Mouse (Mus musculus) embryonic facial prominence, embryonic 14.5 days (tissue): ENCODE measurements around the gene Dock9. TPM values are rescaled to one million over a fixed set of nuclear protein-coding genes. Genes with fewer than 3 reads are reported as not detected.
A peak's percentile ranks its signal among the peaks of the same experiment; 100 is the strongest.

Source experiments
- ATAC-seq: fragments of 200-750 bp; cut with Nextera tagmentation; 2 replicates; pipeline ENCODE4 v1.8.0; 2017; ENCODE audit warnings: low read depth, moderate number of reproducible peaks, moderate TSS enrichment
- DNase-seq: peaks from one replicate; pipeline ENCODE4 v3.0.0-alpha.2; 2015; ENCODE audit warnings: low spot score
- H3K27ac ChIP-seq: fragments of 300-500 bp; sonication (generic); replicated peaks from 2 replicates; pipeline ENCODE4 v1.5.1; 2014; ENCODE audit warnings: low read depth, mild to moderate bottlenecking, low read length, moderate library complexity
- H3K27me3 ChIP-seq: fragments of 300-500 bp; sonication (generic); replicated peaks from 2 replicates; pipeline ENCODE4 v1.6.1; 2014; ENCODE audit warnings: low read length; ENCODE audit not compliant: control insufficient read depth, insufficient read depth
- H3K36me3 ChIP-seq: fragments of 300-500 bp; sonication (generic); 2 replicates; pipeline ENCODE4 v1.6.1; 2014; ENCODE audit warnings: low read length, mixed read lengths; ENCODE audit not compliant: control insufficient read depth, insufficient read depth
- H3K4me1 ChIP-seq: fragments of 300-500 bp; sonication (generic); 2 replicates; pipeline ENCODE4 v1.6.1; 2014; ENCODE audit warnings: antibody characterized with exemption, low read length; ENCODE audit not compliant: control insufficient read depth, insufficient read depth
- H3K4me2 ChIP-seq: fragments of 300-500 bp; sonication (generic); 2 replicates; pipeline ENCODE4 v1.6.1; 2014; ENCODE audit warnings: low read depth, mild to moderate bottlenecking, low read length, moderate library complexity, mixed read lengths
- H3K4me3 ChIP-seq: fragments of 300-500 bp; sonication (generic); 2 replicates; pipeline ENCODE4 v1.5.1; 2014; ENCODE audit warnings: low read depth, mild to moderate bottlenecking, low read length
- H3K9ac ChIP-seq: fragments of 300-500 bp; sonication (generic); 2 replicates; pipeline ENCODE4 v1.6.1; 2014; ENCODE audit warnings: low read depth, mild to moderate bottlenecking, low read length, moderate library complexity, mixed read lengths
- H3K9me3 ChIP-seq: fragments of 300-500 bp; sonication (generic); 2 replicates; pipeline ENCODE4 v1.6.1; 2016; ENCODE audit warnings: low read length; ENCODE audit not compliant: control insufficient read depth
- WGBS: fragments of 180-500 bp; shearing (Covaris S2); extraction: QIAGEN DNeasy Blood & Tissue Kit; methylation state at CpG from one replicate; pipeline ENCODE4 v1.1.7; 2014; 5-methylcytosine and 5-hydroxymethylcytosine counted together
- polyA plus RNA-seq: library from polyadenylated mRNA; unstranded; fragments of >200 nt; fragmentation: Nextera tagmentation; extraction: Ambion mirVana; gene quantifications from 2 replicates; pipeline ENCODE4 v1.2.1, GENCODE M21; 2014

Gene Dock9
- polyA plus RNA-seq, 1 experiment from 2014 or later: 14.0 TPM

- Histone ChIP-seq H3K27ac (no peak overlapping the region), H3K4me1 (peaks cover 8% of the 10 kb centered on the region), H3K4me2 (no peak overlapping the region), H3K9ac (no peak overlapping the region), H3K4me3 (no peak overlapping the region), H3K36me3 (0 out of 2 replicates have a peak, but pooled peaks cover 9% of the 10 kb centered on the region), H3K27me3 (no peaks in the 10 kb centered on the region), H3K9me3 (no peaks in the 10 kb centered on the region)
- WGBS: 62% methylated on average over 2 of the region's 2 CpGs
- DNase-seq (no peak), ATAC-seq (no peak)
Measured at GRCm38 (mm10) chr14:121654977-121655376, 142.7 kb downstream of the Dock9 start.

GRCm38 (mm10) chr14:121654416-121654967, 143.1 kb downstream of the Dock9 start:
- ATAC-seq (0 out of 2 replicates have a peak, but pooled peaks have one; percentile 27), DNase-seq (peak; percentile 61)
- H3K27me3 ChIP-seq: no peaks in the 10 kb centered on the region
- H3K4me3 ChIP-seq: no peak overlapping the region
- H3K36me3 ChIP-seq: 0 out of 2 replicates have a peak, but pooled peaks cover 9% of the 10 kb centered on the region
- H3K4me2 ChIP-seq: no peak overlapping the region
- peak overlapping the region; percentile 46; the same call in 1 of the 2 replicates for H3K27ac ChIP-seq
- H3K9ac ChIP-seq: no peak overlapping the region
- peaks cover 7% of the 10 kb centered on the region for H3K4me1 ChIP-seq
- WGBS: 33% methylated on average over 7 of the region's 7 CpGs
- H3K9me3 ChIP-seq: no peaks in the 10 kb centered on the region

- Histone ChIP-seq H3K9me3 (no peaks in the 10 kb centered on the region), H3K4me1 (peaks cover 11% of the 10 kb centered on the region), H3K27ac (peak overlapping the region; percentile 46; the same call in 1 of the 2 replicates), H3K36me3 (0 out of 2 replicates have a peak, but pooled peaks cover 9% of the 10 kb centered on the region), H3K4me3 (no peak overlapping the region), H3K27me3 (no peaks in the 10 kb centered on the region), H3K9ac (no peak overlapping the region), H3K4me2 (no peak overlapping the region)
- no peak for ATAC-seq
- DNase-seq: no peak
- WGBS: 84% methylated on average over 10 of the region's 10 CpGs
Measured at GRCm38 (mm10) chr14:121653717-121654116, 143.9 kb downstream of the Dock9 start.

- Histone ChIP-seq H3K9ac (no peak overlapping the region), H3K4me1 (peaks cover 16% of the 10 kb centered on the region), H3K9me3 (no peaks in the 10 kb centered on the region), H3K4me3 (no peak overlapping the region), H3K4me2 (no peak overlapping the region), H3K27me3 (no peaks in the 10 kb centered on the region), H3K36me3 (0 out of 2 replicates have a peak, but pooled peaks cover 9% of the 10 kb centered on the region), H3K27ac (no peak overlapping the region)
- DNase-seq: no peak
- 77% methylated on average over 7 of the region's 7 CpGs for WGBS
- no peak for ATAC-seq
Measured at GRCm38 (mm10) chr14:121653241-121653640, 144.4 kb downstream of the Dock9 start.

- Histone ChIP-seq H3K9ac (no peak overlapping the region), H3K9me3 (no peaks in the 10 kb centered on the region), H3K4me2 (no peak overlapping the region), H3K27ac (peak overlapping the region; percentile 10), H3K4me3 (no peak overlapping the region), H3K4me1 (peaks cover 16% of the 10 kb centered on the region; the same call in 1 of the 2 replicates), H3K27me3 (no peaks in the 10 kb centered on the region), H3K36me3 (0 out of 2 replicates have a peak, but pooled peaks cover 4% of the 10 kb centered on the region)
- ATAC-seq (0 out of 2 replicates have a peak, but pooled peaks have one; percentile 48), DNase-seq (peak; percentile 31)
- WGBS: 40% methylated on average over 9 of the region's 9 CpGs
Measured at GRCm38 (mm10) chr14:121648581-121649060, 149.0 kb downstream of the Dock9 start.

- ATAC-seq: no peak
- no peaks in the 10 kb centered on the region for H3K27me3 ChIP-seq
- 0 out of 2 replicates have a peak, but pooled peaks cover 2% of the 10 kb centered on the region for H3K36me3 ChIP-seq
- H3K4me3 ChIP-seq: no peak overlapping the region
- H3K9me3 ChIP-seq: no peaks in the 10 kb centered on the region
- no peak overlapping the region for H3K9ac ChIP-seq
- DNase-seq: no peak
- H3K4me1 ChIP-seq: peaks cover 16% of the 10 kb centered on the region; the same call in 1 of the 2 replicates
- H3K4me2 ChIP-seq: no peak overlapping the region
- whole genome bisulfite sequencing: 81% methylated on average over 6 of the region's 6 CpGs
- H3K27ac ChIP-seq: peak overlapping the region; percentile 29
Measured at GRCm38 (mm10) chr14:121647693-121648092, 149.9 kb downstream of the Dock9 start.

GRCm38 (mm10) chr14:121646617-121647016, 151.0 kb downstream of the Dock9 start:
- H3K4me2 ChIP-seq: no peak overlapping the region
- no peaks in the 10 kb centered on the region for H3K9me3 ChIP-seq
- H3K27ac ChIP-seq: peak overlapping the region; percentile 42; the same call in 1 of the 2 replicates
- WGBS: 59% methylated on average over 10 of the region's 10 CpGs
- ATAC-seq (no peak), DNase-seq (peak; percentile 31)
- H3K9ac ChIP-seq: no peak overlapping the region
- no peak overlapping the region for H3K4me3 ChIP-seq
- H3K27me3 ChIP-seq: no peaks in the 10 kb centered on the region
- peaks cover 16% of the 10 kb centered on the region; the same call in 1 of the 2 replicates for H3K4me1 ChIP-seq
- H3K36me3 ChIP-seq: no peaks in the 10 kb centered on the region

- Histone ChIP-seq H3K4me3 (no peak overlapping the region), H3K27me3 (no peaks in the 10 kb centered on the region), H3K4me1 (peaks cover 12% of the 10 kb centered on the region; the same call in 1 of the 2 replicates), H3K36me3 (0 out of 2 replicates have a peak, but pooled peaks cover 3% of the 10 kb centered on the region), H3K4me2 (no peak overlapping the region), H3K9me3 (no peaks in the 10 kb centered on the region), H3K9ac (no peak overlapping the region), H3K27ac (no peak overlapping the region)
- ATAC-seq (no peak), DNase-seq (no peak)
- WGBS: 84% methylated on average over 2 of the region's 2 CpGs
Measured at GRCm38 (mm10) chr14:121644302-121644701, 153.3 kb downstream of the Dock9 start.
